Mouse (Mus musculus) kidney, postnatal 36 days (tissue): ENCODE data around the gene Tmem198b.
"Not testable (repeated sequence)": the region's sequence is repeated elsewhere in the genome, so short reads cannot be mapped to it uniquely, and the experiment has no call there.

Source experiments
- DNase-seq, 2 experiments: peaks; one replicate each; pipeline ENCODE4 v3.0.0; 2021 to 2022; ENCODE audit warnings: mixed read lengths in 2 of 2

Gene Tmem198b

GRCm38 (mm10) chr10:128804271-128805091 is at the start of gene Tmem198b:
Tmem198b (minus strand) TSS chr10:128804370.
- DNase-seq, result peak; percentile 58 to 74

GRCm38 (mm10) chr10:128850339-128850738 is 46.2 kb upstream of the Tmem198b start:
- no peak for DNase-seq

- peak; percentile 29 to 33 for DNase-seq
Observed at GRCm38 (mm10) chr10:128848426-128848825, 44.3 kb upstream of the Tmem198b start.

- no peak for DNase-seq
Observed at GRCm38 (mm10) chr10:128846664-128847063, 42.5 kb upstream of the Tmem198b start.

- DNase-seq, result peak; percentile 29 to 37
Observed at GRCm38 (mm10) chr10:128845516-128845915, 41.3 kb upstream of the Tmem198b start.

- no peak for DNase-seq
Observed at GRCm38 (mm10) chr10:128843260-128843659, 39.1 kb upstream of the Tmem198b start.

- no peak for DNase-seq
Observed at GRCm38 (mm10) chr10:128840612-128841011, 36.4 kb upstream of the Tmem198b start.

GRCm38 (mm10) chr10:128839434-128839833 is 35.3 kb upstream of the Tmem198b start:
- DNase-seq, result no peak

- no peak for DNase-seq
Observed at GRCm38 (mm10) chr10:128837400-128837799, 33.2 kb upstream of the Tmem198b start.

- no peak for DNase-seq
Observed at GRCm38 (mm10) chr10:128823821-128824220, 19.7 kb upstream of the Tmem198b start.

GRCm38 (mm10) chr10:128823087-128823486 is 18.9 kb upstream of the Tmem198b start:
- not testable (repeated sequence) for DNase-seq

- DNase-seq, result no peak
Observed at GRCm38 (mm10) chr10:128822135-128822534, 18.0 kb upstream of the Tmem198b start.

- peak; percentile 98 to 100 for DNase-seq
Observed at GRCm38 (mm10) chr10:128821358-128822056, 17.3 kb upstream of the Tmem198b start, which contains the start of gene Ormdl2. Ormdl2 (minus strand) TSS chr10:128821645.

GRCm38 (mm10) chr10:128820217-128820616 is 16.0 kb upstream of the Tmem198b start:
- no peak for DNase-seq

- DNase-seq, result no peak
Observed at GRCm38 (mm10) chr10:128817033-128817432, 12.9 kb upstream of the Tmem198b start, which contains the start of gene Sarnp. Sarnp (plus strand) TSS chr10:128817333.

GRCm38 (mm10) chr10:128807018-128807417 is 2.8 kb upstream of the Tmem198b start:
- no peak for DNase-seq

- DNase-seq, result no peak
Observed at GRCm38 (mm10) chr10:128806086-128806485, 1.9 kb upstream of the Tmem198b start.

- DNase-seq, result peak; percentile 97 to 99
Observed at GRCm38 (mm10) chr10:128805092-128806000, 1.2 kb upstream of the Tmem198b start.

- DNase-seq, result peak; percentile 45 to 64
Observed at GRCm38 (mm10) chr10:128803771-128804270, 349 bp downstream of the Tmem198b start, which contains the start of gene Dnajc14. Dnajc14 (plus strand) TSS chr10:128804062.

GRCm38 (mm10) chr10:128803361-128803760 is 809 bp downstream of the Tmem198b start:
- no peak for DNase-seq

GRCm38 (mm10) chr10:128802956-128803355 is 1.2 kb downstream of the Tmem198b start:
- DNase-seq, result no peak

- DNase-seq, result no peak
Observed at GRCm38 (mm10) chr10:128801981-128802495, 2.1 kb downstream of the Tmem198b start.
